Mouse (Mus musculus): ENCODE data around the gene Klhl23.
"Not testable (repeated sequence)": the region's sequence is repeated elsewhere in the genome, so short reads cannot be mapped to it uniquely, and the experiment has no call there.

Klhl23 gene

GRCm38 (mm10) chr2:69821711-69822110 lies at the start of gene Klhl23:
Gene Klhl23 (plus strand): TSS chr2:69821944.
- DNase-seq (ENCODE audit: low spot score): no peak

- DNase-seq (ENCODE audit: low spot score): no peak
Measured at GRCm38 (mm10) chr2:69773331-69773730, 48.4 kb upstream of the Klhl23 start.

- DNase-seq (ENCODE audit: low spot score): no peak
Measured at GRCm38 (mm10) chr2:69777985-69778835, 43.5 kb upstream of the Klhl23 start.

- DNase-seq (ENCODE audit: low spot score): peak; percentile 52
Measured at GRCm38 (mm10) chr2:69778836-69779177, 42.9 kb upstream of the Klhl23 start.

- no peak for DNase-seq (ENCODE audit: low spot score)
Measured at GRCm38 (mm10) chr2:69788974-69789373, 32.8 kb upstream of the Klhl23 start.

- DNase-seq (ENCODE audit: low spot score): peak; percentile 99
Measured at GRCm38 (mm10) chr2:69789429-69790069, 32.2 kb upstream of the Klhl23 start, which contains the start of the genes Ccdc173 and Phospho2. Gene Ccdc173 (minus strand): TSS chr2:69789575. Gene Phospho2 (plus strand): TSS chr2:69789623.

- DNase-seq (ENCODE audit: low spot score): peak; percentile 91
Measured at GRCm38 (mm10) chr2:69790285-69790684, 31.5 kb upstream of the Klhl23 start.

- no peak for DNase-seq (ENCODE audit: low spot score)
Measured at GRCm38 (mm10) chr2:69790722-69791121, 31.0 kb upstream of the Klhl23 start.

GRCm38 (mm10) chr2:69802911-69803312 lies 18.8 kb upstream of the Klhl23 start:
- DNase-seq (ENCODE audit: low spot score): peak; percentile 86

GRCm38 (mm10) chr2:69803756-69804155 lies 18.0 kb upstream of the Klhl23 start:
- no peak for DNase-seq (ENCODE audit: low spot score)

- not testable (repeated sequence) for DNase-seq (ENCODE audit: low spot score)
Measured at GRCm38 (mm10) chr2:69804663-69805062, 17.1 kb upstream of the Klhl23 start.

- peak; percentile 60 for DNase-seq (ENCODE audit: low spot score)
Measured at GRCm38 (mm10) chr2:69810169-69810568, 11.6 kb upstream of the Klhl23 start.

GRCm38 (mm10) chr2:69811349-69811748 lies 10.4 kb upstream of the Klhl23 start:
- DNase-seq (ENCODE audit: low spot score): not testable (repeated sequence)

- DNase-seq (ENCODE audit: low spot score): peak; percentile 25
Measured at GRCm38 (mm10) chr2:69816575-69816974, 5.2 kb upstream of the Klhl23 start.

- DNase-seq (ENCODE audit: low spot score): no peak
Measured at GRCm38 (mm10) chr2:69818350-69819085, 3.2 kb upstream of the Klhl23 start.

- DNase-seq (ENCODE audit: low spot score): no peak
Measured at GRCm38 (mm10) chr2:69820201-69820600, 1.5 kb upstream of the Klhl23 start.

- peak; percentile 77 for DNase-seq (ENCODE audit: low spot score)
Measured at GRCm38 (mm10) chr2:69822361-69823128, 801 bp downstream of the Klhl23 start.

GRCm38 (mm10) chr2:69823129-69823677 lies 1.5 kb downstream of the Klhl23 start:
- DNase-seq (ENCODE audit: low spot score): peak; percentile 70

- no peak for DNase-seq (ENCODE audit: low spot score)
Measured at GRCm38 (mm10) chr2:69825898-69826297, 4.2 kb downstream of the Klhl23 start.

GRCm38 (mm10) chr2:69826380-69826779 lies 4.6 kb downstream of the Klhl23 start:
- no peak for DNase-seq (ENCODE audit: low spot score)

GRCm38 (mm10) chr2:69828031-69828430 lies 6.3 kb downstream of the Klhl23 start:
- no peak for DNase-seq (ENCODE audit: low spot score)

All from testis, postnatal 10 days (tissue).